Mouse (Mus musculus): ENCODE results near the gene Ctnna3.
"Not testable (repeated sequence)": the region's sequence is repeated elsewhere in the genome, so short reads cannot be mapped to it uniquely, and the experiment has no call there.

Ctnna3 gene

GRCm38 (mm10) chr10:63429785-63430305 lies at the start of gene Ctnna3:
TSS of gene Ctnna3 (plus strand) at chr10:63430098.
- DNase-seq (ENCODE audit: low spot score in 2 of 2) = peak; percentile 85 to 90

GRCm38 (mm10) chr10:63381498-63382280 lies 48.2 kb upstream of the Ctnna3 start, which contains the start of gene Sirt1:
TSS of gene Sirt1 (minus strand) at chr10:63381704.
- DNase-seq (ENCODE audit: low spot score in 2 of 2) = no peak

GRCm38 (mm10) chr10:63382372-63383279 lies 47.3 kb upstream of the Ctnna3 start, which contains the start of gene Dnajc12:
TSS of gene Dnajc12 (plus strand) at chr10:63382443.
- DNase-seq (ENCODE audit: low spot score in 2 of 2) = peak; percentile 69 to 82

- DNase-seq (ENCODE audit: low spot score in 2 of 2) = not testable (repeated sequence)
Observed at GRCm38 (mm10) chr10:63385897-63386296, 44.0 kb upstream of the Ctnna3 start.

GRCm38 (mm10) chr10:63386444-63386843 lies 43.5 kb upstream of the Ctnna3 start:
- DNase-seq (ENCODE audit: low spot score in 2 of 2) = peak; percentile 77 to 85

- no peak for DNase-seq (ENCODE audit: low spot score in 2 of 2)
Observed at GRCm38 (mm10) chr10:63386991-63387390, 42.9 kb upstream of the Ctnna3 start.

GRCm38 (mm10) chr10:63388948-63389347 lies 41.0 kb upstream of the Ctnna3 start:
- DNase-seq (ENCODE audit: low spot score in 2 of 2) = no peak

- DNase-seq (ENCODE audit: low spot score in 2 of 2) = no peak
Observed at GRCm38 (mm10) chr10:63396963-63397362, 32.9 kb upstream of the Ctnna3 start.

- DNase-seq (ENCODE audit: low spot score in 2 of 2) = no peak
Observed at GRCm38 (mm10) chr10:63402731-63403504, 27.0 kb upstream of the Ctnna3 start.

- no peak for DNase-seq (ENCODE audit: low spot score in 2 of 2)
Observed at GRCm38 (mm10) chr10:63403636-63404035, 26.3 kb upstream of the Ctnna3 start.

- no peak for DNase-seq (ENCODE audit: low spot score in 2 of 2)
Observed at GRCm38 (mm10) chr10:63410162-63410956, 19.5 kb upstream of the Ctnna3 start.

GRCm38 (mm10) chr10:63411674-63412073 lies 18.2 kb upstream of the Ctnna3 start:
- not testable (repeated sequence) for DNase-seq (ENCODE audit: low spot score in 2 of 2)

- DNase-seq (ENCODE audit: low spot score in 2 of 2) = no peak
Observed at GRCm38 (mm10) chr10:63412756-63413155, 17.1 kb upstream of the Ctnna3 start.

- no peak for DNase-seq (ENCODE audit: low spot score in 2 of 2)
Observed at GRCm38 (mm10) chr10:63415287-63415686, 14.6 kb upstream of the Ctnna3 start.

- DNase-seq (ENCODE audit: low spot score in 2 of 2) = no peak
Observed at GRCm38 (mm10) chr10:63415850-63416249, 14.0 kb upstream of the Ctnna3 start.

- no peak for DNase-seq (ENCODE audit: low spot score in 2 of 2)
Observed at GRCm38 (mm10) chr10:63417061-63417460, 12.8 kb upstream of the Ctnna3 start.

- no peak for DNase-seq (ENCODE audit: low spot score in 2 of 2)
Observed at GRCm38 (mm10) chr10:63421739-63422735, 7.9 kb upstream of the Ctnna3 start, which contains the start of gene Gm7075. TSS of gene Gm7075 (minus strand) at chr10:63421789.

GRCm38 (mm10) chr10:63422736-63422992 lies 7.2 kb upstream of the Ctnna3 start:
- no peak for DNase-seq (ENCODE audit: low spot score in 2 of 2)
